In the genomic region with DNA sequence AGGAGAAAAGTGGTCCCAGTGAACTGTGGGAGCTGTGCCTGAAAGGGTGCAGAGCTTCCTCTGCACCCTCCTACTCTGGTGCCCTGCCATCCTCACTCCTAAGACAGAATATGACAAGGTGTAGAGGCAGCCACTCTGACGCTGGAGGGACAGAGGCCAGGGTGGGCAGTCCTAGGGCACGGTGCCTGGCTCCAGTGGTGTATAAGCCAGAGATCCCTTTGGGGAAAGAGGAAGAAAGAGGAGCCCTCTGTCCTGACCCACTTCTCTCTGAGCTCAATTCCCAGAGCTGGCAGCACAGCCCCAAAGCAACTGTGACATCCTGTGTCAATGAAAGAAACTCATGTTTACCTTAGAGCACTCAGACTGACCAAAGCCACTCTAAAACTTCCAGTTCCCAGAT, we compare ENCODE assay signal across 32 mouse cellular contexts. TPM values are rescaled to one million over a fixed set of nuclear protein-coding genes. Genes with fewer than 3 reads are reported as not detected.
A peak's percentile ranks its signal among the peaks of the same experiment; 100 is the strongest.
DNase-seq lines count a peak whose midpoint lies in the region; ATAC-seq and TF ChIP-seq lines count a peak whose summit lies in the region.
"Had no signal": no experiment of that assay in that cellular context is flagged by ENCODE, and none has a peak within 500 bp of the region (broad histone marks: within the 10 kb centered on the region; RNA-seq: fewer than 3 reads in every experiment).

No protein-coding gene starts in this region.

- no peak overlapping the region for H3K4me2 ChIP-seq in hindbrain, postnatal 0 days (ENCODE audit: low read depth, low read length)
- no peak overlapping the region for H3K4me2 ChIP-seq in liver, embryonic 11.5 days
- H3K4me2 ChIP-seq: embryonic facial prominence, embryonic 13.5 days; intestine, embryonic 15.5 days; limb, embryonic 15.5 days; midbrain, embryonic 15.5 days; neural tube, embryonic 15.5 days had no signal

- no peak overlapping the region for H3K4me3 ChIP-seq in hindbrain, postnatal 0 days (ENCODE audit: low read length)
- H3K4me3 ChIP-seq in hindbrain, embryonic 10.5 days = no peak overlapping the region
- no peak overlapping the region for H3K4me3 ChIP-seq in liver, embryonic 11.5 days (ENCODE audit: low read depth, low read length)
- H3K4me3 ChIP-seq: embryonic facial prominence, embryonic 13.5 days; forebrain, embryonic 10.5 days; intestine, embryonic 15.5 days; limb, embryonic 10.5 days; limb, embryonic 15.5 days; midbrain, embryonic 10.5 days; midbrain, embryonic 15.5 days; neural tube, embryonic 15.5 days had no signal

- WGBS in hindbrain, postnatal 0 days = 86% methylated on average over 2 of the region's 2 CpGs
- 94% methylated on average over 2 of the region's 2 CpGs for WGBS in hindbrain, embryonic 10.5 days
- WGBS in liver, embryonic 11.5 days = 88% methylated on average over 2 of the region's 2 CpGs

- no peaks in the 10 kb centered on the region for H3K36me3 ChIP-seq in hindbrain, postnatal 0 days (ENCODE audit: insufficient read depth, low read length)
- H3K36me3 ChIP-seq in hindbrain, embryonic 10.5 days = 0 out of 2 replicates have a peak, but pooled peaks cover 9% of the 10 kb centered on the region
- no peaks in the 10 kb centered on the region for H3K36me3 ChIP-seq in liver, embryonic 11.5 days (ENCODE audit: control insufficient read depth, insufficient read depth, low read length)
- H3K36me3 ChIP-seq: embryonic facial prominence, embryonic 13.5 days; G1E; intestine, embryonic 15.5 days; limb, embryonic 15.5 days; midbrain, embryonic 10.5 days; midbrain, embryonic 15.5 days; neural tube, embryonic 15.5 days had no signal

- no peak for TF ChIP-seq CTCF in hindbrain, postnatal 0 days (IDR thresholded peaks at IDR 0.05; ENCODE audit: low read depth)

- no peak for DNase-seq in frontal cortex, postnatal 10 days (ENCODE audit: low spot score in 2 of 2)
- DNase-seq in hindbrain, postnatal 0 days (ENCODE audit: low spot score) = no peak
- no peak for DNase-seq in hindbrain, embryonic 10.5 days (ENCODE audit: low spot score)
- DNase-seq in gastrocnemius, postnatal 10 days = peak; percentile 22
- DNase-seq in liver, embryonic 11.5 days (ENCODE audit: low spot score) = no peak
- no peak for DNase-seq in adrenal gland, adult (ENCODE audit: inconsistent age in 2 of 2, low spot score in 1 of 2)
- DNase-seq: adrenal gland, postnatal 25 days; cerebellum, adult 11-12 months; cerebellum, adult 9-11 months; heart, postnatal 14 days; kidney, adult 2 months; kidney, postnatal 36 days; layer of hippocampus, postnatal 36 days; lung, adult 2 months; lung, postnatal 14 days; thymus, adult 18-20 months; thymus, postnatal 25 days had no signal

- ATAC-seq in frontal cortex, adult (ENCODE audit: low TSS enrichment) = peak; percentile 64; the same call in 1 of the 2 replicates
- ATAC-seq in hindbrain, postnatal 0 days = peak; percentile 73; the same call in 1 of the 2 replicates
- no peak for ATAC-seq in liver, embryonic 11.5 days (replicated peaks; ENCODE audit: low FRiP score)
- ATAC-seq: forebrain, embryonic 16.5 days; intestine, embryonic 15.5 days; midbrain, embryonic 15.5 days; Patski had no signal

- H3K4me1 ChIP-seq in hindbrain, postnatal 0 days (ENCODE audit: insufficient read depth, low read length) = peaks cover 7% of the 10 kb centered on the region
- H3K4me1 ChIP-seq in hindbrain, embryonic 10.5 days (replicated peaks) = peaks cover 19% of the 10 kb centered on the region
- peaks cover 9% of the 10 kb centered on the region; the same call in 1 of the 2 replicates for H3K4me1 ChIP-seq in liver, embryonic 11.5 days (replicated peaks; ENCODE audit: control insufficient read depth, insufficient read depth, low read length)
- H3K4me1 ChIP-seq: intestine, embryonic 15.5 days; midbrain, embryonic 15.5 days; neural tube, embryonic 15.5 days had no signal

- no peak overlapping the region for H3K9ac ChIP-seq in hindbrain, postnatal 0 days (replicated peaks; ENCODE audit: low read length)
- H3K9ac ChIP-seq in liver, embryonic 11.5 days (ENCODE audit: low read depth, low read length) = no peak overlapping the region
- H3K9ac ChIP-seq: embryonic facial prominence, embryonic 13.5 days; intestine, embryonic 15.5 days; limb, embryonic 15.5 days; liver, embryonic 14.5 days; midbrain, embryonic 15.5 days; neural tube, embryonic 15.5 days had no signal

- no peaks in the 10 kb centered on the region for H3K27me3 ChIP-seq in hindbrain, postnatal 0 days (ENCODE audit: insufficient read depth, low read length)
- H3K27me3 ChIP-seq in hindbrain, embryonic 10.5 days (ENCODE audit: insufficient read depth, poor library complexity, severe bottlenecking) = no peaks in the 10 kb centered on the region
- no peaks in the 10 kb centered on the region for H3K27me3 ChIP-seq in liver, embryonic 11.5 days (replicated peaks; ENCODE audit: control insufficient read depth, insufficient read depth, low read length)
- H3K27me3 ChIP-seq: embryonic facial prominence, embryonic 13.5 days; intestine, embryonic 15.5 days; limb, embryonic 15.5 days; midbrain, embryonic 15.5 days; neural tube, embryonic 15.5 days; Patski had no signal

- H3K27ac ChIP-seq in hindbrain, postnatal 0 days = peak overlapping the region; percentile 1; the same call in 1 of the 2 replicates
- H3K27ac ChIP-seq in hindbrain, embryonic 10.5 days = no peak overlapping the region
- H3K27ac ChIP-seq in liver, embryonic 11.5 days (ENCODE audit: low read depth, low read length) = no peak overlapping the region
- H3K27ac ChIP-seq: embryonic facial prominence, embryonic 13.5 days; forebrain, embryonic 10.5 days; intestine, embryonic 15.5 days; limb, embryonic 10.5 days; limb, embryonic 15.5 days; liver, embryonic 14.5 days; midbrain, embryonic 10.5 days; midbrain, embryonic 15.5 days; neural tube, embryonic 15.5 days; stomach, postnatal 0 days had no signal

- no peaks in the 10 kb centered on the region for H3K9me3 ChIP-seq in hindbrain, postnatal 0 days (ENCODE audit: low read length)
- H3K9me3 ChIP-seq in hindbrain, embryonic 10.5 days = no peaks in the 10 kb centered on the region
- no peaks in the 10 kb centered on the region for H3K9me3 ChIP-seq in liver, embryonic 11.5 days (ENCODE audit: control insufficient read depth, low read length)
- H3K9me3 ChIP-seq: embryonic facial prominence, embryonic 13.5 days; forebrain, embryonic 10.5 days; G1E; intestine, embryonic 15.5 days; limb, embryonic 10.5 days; limb, embryonic 15.5 days; midbrain, embryonic 10.5 days; midbrain, embryonic 15.5 days; neural tube, embryonic 15.5 days had no signal

RNA-seq across cellular contexts. Expression of a gene that starts 19.4 kb away (rescaled TPM):
- 51.2 and 52.9 TPM in 2 replicates for total RNA-seq in hindbrain, postnatal 0 days (2014; rRNA removed)
- 10.9 and 13.4 TPM in 2 replicates for polyA plus RNA-seq in hindbrain, postnatal 0 days (2015; fragmentation: Nextera tagmentation; extraction: Ambion mirVana)
- 12.7 and 14.0 TPM in 2 replicates for polyA plus RNA-seq in hindbrain, embryonic 10.5 days (2016; fragmentation: Nextera tagmentation; extraction: Ambion mirVana)
- total RNA-seq in gastrocnemius, postnatal 10 days (2021) = 10 to 100 TPM; 11.7 to 19.0 TPM
- 7.7 and 9.2 TPM in 2 replicates for polyA plus RNA-seq in liver, embryonic 11.5 days (2014; fragmentation: Nextera tagmentation; extraction: Ambion mirVana)
- total RNA-seq: megakaryocyte progenitor cell, adult 5-6 weeks had no signal
